Mouse (Mus musculus) spleen, adult 2 months (tissue): ENCODE measurements around the gene Olfr733. TPM values are rescaled to one million over a fixed set of nuclear protein-coding genes. Genes with fewer than 3 reads are reported as not detected.

Experiments
- DNase-seq, 2 experiments: peaks; one replicate each; pipeline versions ENCODE4 v3.0.0 to v3.0.0-alpha.2; 2012 to 2021; ENCODE audit warnings: low spot score in 2 of 2, low read depth in 1 of 2
- H3K27ac ChIP-seq: fragments of 200-500 bp; 2 replicates; pipeline ENCODE4 v1.5.1; 2012; ENCODE audit warnings: low read length, inconsistent platforms; ENCODE audit not compliant: insufficient read depth
- H3K27me3 ChIP-seq: fragments of 200-500 bp; 2 replicates; pipeline ENCODE4 v1.6.1; 2012; ENCODE audit warnings: mild to moderate bottlenecking, moderate library complexity, low read length, inconsistent platforms; ENCODE audit not compliant: control insufficient read depth, insufficient read depth
- H3K36me3 ChIP-seq: fragments of 200-500 bp; 2 replicates; pipeline ENCODE4 v1.6.1; 2012; ENCODE audit warnings: mild to moderate bottlenecking, low read length, inconsistent platforms; ENCODE audit not compliant: control insufficient read depth, insufficient read depth
- H3K4me1 ChIP-seq: fragments of 200-500 bp; 2 replicates; pipeline ENCODE4 v1.6.1; 2011; ENCODE audit warnings: inconsistent platforms; ENCODE audit not compliant: control insufficient read depth, insufficient read depth, insufficient read length
- H3K4me3 ChIP-seq: fragments of 200-500 bp; 2 replicates; pipeline ENCODE4 v1.5.1; 2011; ENCODE audit warnings: mild to moderate bottlenecking, inconsistent platforms; ENCODE audit not compliant: insufficient read depth, insufficient read length; ENCODE audit errors: extremely low read depth
- CTCF ChIP-seq: fragments of 200-500 bp; IDR thresholded peaks from 2 replicates; pipeline ENCODE4 v1.5.1; 2011; ENCODE audit warnings: mild to moderate bottlenecking, inconsistent platforms; ENCODE audit not compliant: insufficient read depth, insufficient read length, insufficient replicate concordance; ENCODE audit errors: extremely low read depth
- POLR2A ChIP-seq: fragments of 200-500 bp; IDR thresholded peaks from 2 replicates; pipeline ENCODE4 v1.6.1; 2011; ENCODE audit warnings: low read depth, low read length, inconsistent platforms
- WGBS: fragments of 180-500 bp; shearing (Covaris S2); methylation state at CpG from one replicate; pipeline ENCODE4 v1.1.7; 2018; 5-methylcytosine and 5-hydroxymethylcytosine counted together
- polyA plus RNA-seq: library from polyadenylated mRNA; depleted of rRNA; stranded (reverse); fragments of >200 nt; gene quantifications from 2 replicates; pipeline ENCODE4 v1.2.3, GENCODE M21; 2012; rRNA removed

Gene Olfr733
- polyA plus RNA-seq = not detected in 2 replicates

- Histone ChIP-seq H3K36me3 (no peaks in the 10 kb centered on the region), H3K27ac (no peak within 1 kb of the TSS), H3K27me3 (no peaks in the 10 kb centered on the region), H3K4me3 (no peak within 1 kb of the TSS), H3K4me1 (no peaks in the 10 kb centered on the region)
- no peak for DNase-seq
- TF ChIP-seq CTCF (no peak), POLR2A (no peak)
Observed at GRCm38 (mm10) chr14:50301422-50301821, at the start of gene Olfr733. Gene Olfr733 (minus strand): TSS chr14:50301522.

- no peaks in the 10 kb centered on the region for H3K4me1 ChIP-seq
- no peak within 1 kb of the TSS for H3K4me3 ChIP-seq
- 87% methylated on average over 2 of the region's 2 CpGs for WGBS
- H3K27me3 ChIP-seq = no peaks in the 10 kb centered on the region
- DNase-seq = no peak
- TF ChIP-seq POLR2A (no peak), CTCF (no peak)
- no peak within 1 kb of the TSS for H3K27ac ChIP-seq
- no peaks in the 10 kb centered on the region for H3K36me3 ChIP-seq
Observed at GRCm38 (mm10) chr14:50348796-50349195, 47.5 kb upstream of the Olfr733 start, which contains the start of gene Olfr735. Gene Olfr735 (minus strand): TSS chr14:50348872.

GRCm38 (mm10) chr14:50326661-50327060, 25.3 kb upstream of the Olfr733 start, which contains the start of gene Olfr734:
Gene Olfr734 (minus strand): TSS chr14:50326761.
- no peak for DNase-seq
- WGBS = 67% methylated on average over 1 of the region's 1 CpGs
- Histone ChIP-seq H3K4me3 (no peak within 1 kb of the TSS), H3K27ac (no peak within 1 kb of the TSS), H3K4me1 (no peaks in the 10 kb centered on the region), H3K27me3 (no peaks in the 10 kb centered on the region), H3K36me3 (no peaks in the 10 kb centered on the region)
- TF ChIP-seq CTCF (no peak), POLR2A (no peak)

GRCm38 (mm10) chr14:50284106-50284505, 17.2 kb downstream of the Olfr733 start, which contains the start of gene Olfr732:
Gene Olfr732 (minus strand): TSS chr14:50284206.
- Histone ChIP-seq H3K4me3 (no peak within 1 kb of the TSS), H3K36me3 (no peaks in the 10 kb centered on the region), H3K27ac (no peak within 1 kb of the TSS), H3K4me1 (no peaks in the 10 kb centered on the region), H3K27me3 (no peaks in the 10 kb centered on the region)
- no peak for DNase-seq
- TF ChIP-seq CTCF (no peak), POLR2A (no peak)
- 91% methylated on average over 1 of the region's 1 CpGs for WGBS

Other genes starting within 250 kb of the Olfr733 start
- not detected in 2 replicates for gene Olfr726, start 210.6 kb downstream of the Olfr733 start, polyA plus RNA-seq
- not detected in 2 replicates for gene Olfr727, start 178.3 kb downstream of the Olfr733 start, polyA plus RNA-seq
- not detected in 2 replicates for gene Olfr728, start 158.8 kb downstream of the Olfr733 start, polyA plus RNA-seq
- not detected in 2 replicates for gene Olfr729, start 148.6 kb downstream of the Olfr733 start, polyA plus RNA-seq
- not detected in 2 replicates for gene Olfr730, start 113.3 kb downstream of the Olfr733 start, polyA plus RNA-seq
- not detected in 2 replicates for gene Olfr731, start 59.7 kb downstream of the Olfr733 start, polyA plus RNA-seq
- not detected in 2 replicates for gene Olfr732, start 17.3 kb downstream of the Olfr733 start, polyA plus RNA-seq
- gene Olfr734, start 25.2 kb upstream of the Olfr733 start, polyA plus RNA-seq = not detected in 2 replicates
- not detected in 2 replicates for gene Olfr735, start 47.4 kb upstream of the Olfr733 start, polyA plus RNA-seq
- 2.9 and 3.2 TPM in 2 replicates for gene Tlr11, start 56.4 kb upstream of the Olfr733 start, polyA plus RNA-seq
- gene Olfr736, start 79.6 kb upstream of the Olfr733 start, polyA plus RNA-seq = not detected in 2 replicates
- gene Olfr738, start 106.0 kb upstream of the Olfr733 start, polyA plus RNA-seq = not detected in 2 replicates
- gene Olfr739, start 117.1 kb upstream of the Olfr733 start, polyA plus RNA-seq = not detected in 2 replicates
- gene Olfr740, start 144.0 kb upstream of the Olfr733 start, polyA plus RNA-seq = not detected in 2 replicates
- gene Olfr741, start 171.2 kb upstream of the Olfr733 start, polyA plus RNA-seq = not detected in 2 replicates
- gene Olfr742, start 202.1 kb upstream of the Olfr733 start, polyA plus RNA-seq = not detected in 2 replicates
- gene Olfr743, start 220.3 kb upstream of the Olfr733 start, polyA plus RNA-seq = not detected in 2 replicates